Mouse (Mus musculus) left cerebral cortex, adult 9 months (tissue): ENCODE measurements at regions not wholly inside any gene's neighbourhood (a gene's known extent, or its start where the extent isn't known, plus 50 kb on each side); places are given as distances from the start of the nearest gene placed in this dataset.
"Not testable (repeated sequence)": the region's sequence is repeated elsewhere in the genome, so short reads cannot be mapped to it uniquely, and the experiment has no call there.

Experiments used
- DNase-seq, 2 experiments: peaks; one replicate each; pipeline ENCODE4 v3.0.0; 2022; ENCODE audit warnings: low spot score in 2 of 2

- no peak for DNase-seq
Observed at GRCm38 (mm10) chr11:7812436-7812835, 598.7 kb upstream of the Igfbp3 start.

DNA sequence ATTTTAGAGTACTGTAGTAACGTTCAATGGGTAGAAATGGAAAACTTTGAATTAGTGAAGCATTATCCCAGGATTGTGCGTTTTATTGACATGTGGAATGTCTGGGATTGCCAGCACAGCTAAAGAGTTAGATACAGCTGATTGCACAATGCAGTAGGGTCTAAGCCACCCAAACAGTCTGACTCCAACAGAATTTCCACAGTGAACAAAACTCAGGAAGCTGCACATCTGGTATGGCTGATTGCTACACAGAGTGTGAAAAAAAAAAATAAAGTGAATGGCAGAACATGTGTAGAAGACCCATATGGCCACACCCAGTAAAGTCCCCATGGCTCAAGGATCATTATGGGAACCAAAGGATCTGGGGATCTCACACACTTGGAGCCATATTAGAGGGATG, 596.0 kb upstream of the Igfbp3 start:
- DNase-seq = no peak

DNA sequence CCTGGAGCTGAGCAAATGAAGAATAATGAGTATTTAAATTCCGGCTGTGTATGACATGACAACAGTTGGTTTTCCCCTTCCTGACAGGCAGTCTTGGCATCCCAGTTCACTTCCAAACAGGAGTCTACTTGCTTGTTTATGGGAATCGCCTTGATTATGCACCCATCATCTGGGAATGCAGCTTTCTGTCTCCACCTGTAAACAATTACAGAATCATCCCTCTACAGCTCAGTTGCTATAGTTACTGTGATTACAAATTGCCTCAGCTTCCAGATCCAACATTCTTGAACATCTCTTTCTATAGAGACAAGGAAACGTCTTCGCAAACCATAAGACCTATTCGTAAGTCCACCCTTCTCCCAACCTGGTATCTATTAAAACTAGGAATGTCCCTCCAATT, 582.6 kb upstream of the Igfbp3 start:
- no peak for DNase-seq

DNA sequence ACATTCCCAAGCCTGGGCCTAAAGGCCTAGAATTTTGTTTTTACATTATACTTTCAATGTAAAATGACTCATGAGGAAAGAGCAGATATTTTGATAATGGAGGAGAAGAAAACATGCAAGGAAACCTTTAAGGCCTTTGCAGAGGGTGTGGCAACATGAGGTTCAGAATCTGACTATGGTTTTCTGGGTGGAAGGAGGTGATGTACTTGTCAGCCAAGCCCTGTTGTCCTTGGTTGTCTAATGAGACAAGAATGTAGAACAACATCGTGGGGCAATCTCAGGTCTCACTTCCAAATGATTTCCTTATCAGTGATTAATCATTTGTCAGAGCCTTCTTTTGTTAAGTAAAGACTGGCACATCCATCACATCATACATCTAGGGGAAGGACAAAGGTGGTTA, 580.5 kb upstream of the Igfbp3 start:
- DNase-seq = no peak

- no peak for DNase-seq
Observed at GRCm38 (mm10) chr11:7780476-7781112, 566.9 kb upstream of the Igfbp3 start.

DNA sequence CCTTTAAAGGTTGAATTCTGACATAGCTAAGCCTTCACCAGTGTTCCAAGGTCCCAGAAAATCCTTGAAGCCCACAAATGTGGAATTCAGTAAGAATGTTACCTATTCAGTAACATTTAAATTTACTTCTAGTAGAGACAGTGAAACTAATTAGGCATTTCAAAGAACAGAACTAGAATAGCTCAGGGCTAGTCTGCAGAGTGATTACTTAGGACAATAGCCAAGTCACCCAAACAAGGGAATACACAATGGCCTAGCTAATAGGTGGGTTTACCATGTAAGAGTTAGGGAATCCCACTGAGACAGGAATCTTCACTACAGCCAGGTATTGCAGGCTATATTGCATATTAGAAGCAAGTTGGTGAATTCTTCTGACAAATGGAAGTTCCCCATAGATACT, 561.6 kb upstream of the Igfbp3 start:
- not testable (repeated sequence) for DNase-seq

DNA sequence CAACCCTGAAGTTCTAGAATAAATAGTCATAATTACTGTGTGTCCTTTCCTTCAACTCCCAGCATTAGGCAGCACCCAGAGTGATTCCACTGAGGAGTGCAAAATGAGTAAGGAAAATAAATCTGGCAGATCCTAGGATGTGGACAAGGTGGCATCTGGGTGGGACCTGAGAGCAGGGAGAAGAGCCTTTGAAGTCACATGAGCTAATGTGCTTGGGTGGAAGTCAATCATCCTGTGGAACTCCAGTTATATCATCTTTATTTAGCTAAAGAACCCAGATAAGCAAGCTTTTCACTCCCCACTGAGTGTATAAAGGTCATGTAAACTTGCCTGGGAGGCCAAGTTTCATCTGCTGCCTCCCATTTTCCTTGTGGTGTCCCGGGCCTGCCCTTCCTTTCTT, 551.6 kb upstream of the Igfbp3 start:
- no peak for DNase-seq

- DNase-seq = no peak
Observed at GRCm38 (mm10) chr11:7758862-7759467, 545.2 kb upstream of the Igfbp3 start.
